Mouse (Mus musculus) heart, adult 2 months (tissue): ENCODE measurements around the gene Osbpl10.

Experiments
- CTCF ChIP-seq: fragments of 200-600 bp; IDR thresholded peaks from 2 replicates; pipeline ENCODE4 v1.8.1; 2022; ENCODE audit warnings: antibody characterized with exemption, mild to moderate bottlenecking, moderate library complexity
- EP300 ChIP-seq: fragments of 200-500 bp; IDR thresholded peaks from 2 replicates; pipeline ENCODE4 v1.6.1; 2011; ENCODE audit warnings: low read depth, low read length, control low read depth; ENCODE audit not compliant: insufficient read depth
- POLR2A ChIP-seq: fragments of 200-500 bp; IDR thresholded peaks from 2 replicates; pipeline ENCODE4 v1.6.1; 2011; ENCODE audit warnings: mild to moderate bottlenecking, low read depth, low read length, control low read depth; ENCODE audit not compliant: insufficient read depth

DNA sequence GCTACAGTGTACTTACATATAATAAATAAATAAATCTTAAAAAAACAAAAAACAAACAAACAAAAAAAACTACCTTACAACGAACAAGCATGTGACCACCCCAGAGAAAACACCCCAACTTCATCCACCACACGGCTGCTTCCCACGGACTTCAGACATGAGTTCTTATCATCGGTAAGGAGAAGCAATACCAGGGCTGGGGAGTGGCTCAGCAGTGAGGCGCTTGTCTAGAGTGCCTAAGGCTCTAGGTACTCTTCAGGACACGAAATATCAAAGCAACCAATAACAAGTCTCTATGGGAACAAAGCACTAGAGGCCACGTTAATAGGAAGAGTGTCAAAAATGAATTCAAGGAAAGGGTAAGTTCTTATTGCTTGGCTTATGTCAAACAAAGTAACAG, 282.1 kb downstream of the Osbpl10 start:
- TF ChIP-seq EP300 (no peak), POLR2A (no peak), CTCF (no peak)
